Mouse (Mus musculus) CH12.LX (cell line): ENCODE data around the gene Hoxc8. TPM values are rescaled to one million over a fixed set of nuclear protein-coding genes. Genes with fewer than 3 reads are reported as not detected.

Experiments
- DNase-seq: peaks from one replicate; pipeline ENCODE4 v3.0.0-alpha.2; 2013; ENCODE audit errors: extremely low read depth
- H3K27ac ChIP-seq: 2 replicates; pipeline ENCODE4 v1.5.1; 2012; ENCODE audit warnings: low read depth, mild to moderate bottlenecking, control low read depth, moderate library complexity; ENCODE audit not compliant: insufficient read depth
- H3K27me3 ChIP-seq: replicated peaks from 2 replicates; pipeline ENCODE3; 2012; ENCODE audit warnings: inconsistent platforms
- H3K36me3 ChIP-seq, 2 experiments: replicated peaks in 1 of 2; 2 replicates each; pipeline versions ENCODE3 to v1.6.1; 2012; ENCODE audit warnings: inconsistent platforms in 1 of 2, low read length in 1 of 2, mild to moderate bottlenecking in 1 of 2, mixed read lengths in 1 of 2, moderate library complexity in 1 of 2; ENCODE audit not compliant: control insufficient read depth in 1 of 2, insufficient read depth in 1 of 2
- H3K4me1 ChIP-seq, 2 experiments: 2 replicates each; pipeline ENCODE4 v1.6.1; 2012; ENCODE audit warnings: inconsistent platforms in 1 of 2, moderate library complexity in 1 of 2; ENCODE audit not compliant: insufficient read depth in 2 of 2, control insufficient read depth in 1 of 2
- H3K4me2 ChIP-seq: 2 replicates; pipeline ENCODE4 v1.6.1; 2012; ENCODE audit warnings: low read depth, mild to moderate bottlenecking, control low read depth; ENCODE audit not compliant: poor library complexity, insufficient read depth, severe bottlenecking
- H3K4me3 ChIP-seq, 3 experiments: fragments of 150-350 bp in 1 of 3; sonication (generic) in 1 of 3; replicated peaks in 1 of 3; 2 replicates each; pipeline versions ENCODE3 to v1.5.1; 2011 to 2012; ENCODE audit warnings: low read depth in 2 of 3, low read length in 2 of 3, mild to moderate bottlenecking in 2 of 3, moderate library complexity in 2 of 3, control low read depth in 1 of 3, improper control_type of control experiment in 1 of 3, inconsistent platforms in 1 of 3, mixed read lengths in 1 of 3; ENCODE audit not compliant: poor library complexity in 1 of 3
- H3K79me2 ChIP-seq: replicated peaks from 2 replicates; pipeline ENCODE4 v1.6.1; 2012; ENCODE audit warnings: mild to moderate bottlenecking, moderate library complexity; ENCODE audit not compliant: control insufficient read depth, poor library complexity, insufficient read depth, severe bottlenecking; ENCODE audit errors: extremely low read depth
- H3K9ac ChIP-seq: 2 replicates; pipeline ENCODE4 v1.6.1; 2012; ENCODE audit warnings: low read depth, mild to moderate bottlenecking, control low read depth, moderate library complexity; ENCODE audit not compliant: insufficient read depth
- H3K9me3 ChIP-seq: replicated peaks from 2 replicates; pipeline ENCODE3; 2012; ENCODE audit warnings: low read length, inconsistent platforms, mixed read lengths
- BHLHE40 ChIP-seq: IDR thresholded peaks from 2 replicates; pipeline ENCODE4 v1.6.1; 2011; ENCODE audit warnings: mild to moderate bottlenecking, low read depth, low read length, improper control_type of control experiment
- CHD1 ChIP-seq: IDR thresholded peaks from 2 replicates; pipeline ENCODE4 v1.6.1; 2012; ENCODE audit warnings: low read depth, low read length, improper control_type of control experiment, inconsistent platforms
- CHD2 ChIP-seq: IDR thresholded peaks from 2 replicates; pipeline ENCODE4 v1.6.1; 2011; ENCODE audit warnings: low read length, improper control_type of control experiment
- E2F4 ChIP-seq: IDR thresholded peaks from 2 replicates; pipeline ENCODE4 v1.6.1; 2011; ENCODE audit warnings: low read depth, low read length, improper control_type of control experiment; ENCODE audit not compliant: insufficient replicate concordance
- ELF1 ChIP-seq: IDR thresholded peaks from 2 replicates; pipeline ENCODE4 v1.6.1; 2014; ENCODE audit warnings: low read depth, mild to moderate bottlenecking, inconsistent platforms, low read length, improper control_type of control experiment
- EP300 ChIP-seq: IDR thresholded peaks from 2 replicates; pipeline ENCODE4 v1.6.1; 2011; ENCODE audit warnings: low read length, improper control_type of control experiment
- GABPA ChIP-seq: IDR thresholded peaks from 2 replicates; pipeline ENCODE4 v1.6.1; 2012; ENCODE audit warnings: low read depth, low read length, improper control_type of control experiment, inconsistent platforms; ENCODE audit not compliant: insufficient replicate concordance
- HCFC1 ChIP-seq: IDR thresholded peaks from 2 replicates; pipeline ENCODE4 v1.6.1; 2012; ENCODE audit warnings: low read depth, mild to moderate bottlenecking, inconsistent platforms, low read length, improper control_type of control experiment
- IRF4 ChIP-seq: IDR thresholded peaks from 2 replicates; pipeline ENCODE4 v1.6.1; 2014; ENCODE audit warnings: low read depth, mild to moderate bottlenecking, inconsistent platforms, low read length, improper control_type of control experiment
- JUN ChIP-seq: IDR thresholded peaks from 2 replicates; pipeline ENCODE4 v1.6.1; 2011; ENCODE audit warnings: low read depth, mild to moderate bottlenecking, low read length, improper control_type of control experiment, moderate library complexity; ENCODE audit not compliant: insufficient read depth
- JUND ChIP-seq: conservative IDR thresholded peaks from 2 replicates; pipeline ENCODE4 v1.6.1; 2011; ENCODE audit warnings: low read depth, low read length, improper control_type of control experiment
- KAT2A ChIP-seq: IDR thresholded peaks from 2 replicates; pipeline ENCODE4 v1.6.1; 2012; ENCODE audit warnings: low read length, improper control_type of control experiment, inconsistent platforms; ENCODE audit not compliant: insufficient replicate concordance
- MAFK ChIP-seq: IDR thresholded peaks from 2 replicates; pipeline ENCODE4 v1.6.1; 2011; ENCODE audit warnings: low read length, improper control_type of control experiment; ENCODE audit not compliant: insufficient replicate concordance
- MAX ChIP-seq: IDR thresholded peaks from 2 replicates; pipeline ENCODE4 v1.6.1; 2011; ENCODE audit warnings: low read length, improper control_type of control experiment
- NELFE ChIP-seq: IDR thresholded peaks from 2 replicates; pipeline ENCODE4 v1.6.1; 2011; ENCODE audit warnings: low read depth, low read length, improper control_type of control experiment
- NRF1 ChIP-seq: IDR thresholded peaks from 2 replicates; pipeline ENCODE4 v1.6.1; 2014; ENCODE audit warnings: low read depth, mild to moderate bottlenecking, inconsistent platforms, low read length, improper control_type of control experiment, moderate library complexity
- PAX5 ChIP-seq: IDR thresholded peaks from 2 replicates; pipeline ENCODE4 v1.6.1; 2012; ENCODE audit warnings: low read length, inconsistent platforms, mixed read lengths
- POLR2A ChIP-seq: IDR thresholded peaks from 2 replicates; pipeline ENCODE4 v1.6.1; 2011; ENCODE audit warnings: low read depth, mild to moderate bottlenecking, improper control_type of control experiment, low read length
- POLR2AphosphoS2 ChIP-seq: IDR thresholded peaks from 2 replicates; pipeline ENCODE4 v1.6.1; 2011; ENCODE audit warnings: low read depth, low read length, improper control_type of control experiment
- RAD21 ChIP-seq: IDR thresholded peaks from 2 replicates; pipeline ENCODE4 v1.6.1; 2011; ENCODE audit warnings: low read depth, mild to moderate bottlenecking, low read length, improper control_type of control experiment, moderate library complexity
- RCOR1 ChIP-seq: conservative IDR thresholded peaks from 2 replicates; pipeline ENCODE4 v1.6.1; 2012; ENCODE audit warnings: low read depth, mild to moderate bottlenecking, inconsistent platforms, low read length, improper control_type of control experiment
- SIN3A ChIP-seq: IDR thresholded peaks from 2 replicates; pipeline ENCODE4 v1.6.1; 2012; ENCODE audit warnings: low read length, improper control_type of control experiment, inconsistent platforms
- TBP ChIP-seq: conservative IDR thresholded peaks from 2 replicates; pipeline ENCODE4 v1.6.1; 2011; ENCODE audit warnings: low read depth, low read length, improper control_type of control experiment
- TCF12 ChIP-seq: IDR thresholded peaks from 2 replicates; pipeline ENCODE4 v1.6.1; 2014; ENCODE audit warnings: low read depth, mild to moderate bottlenecking, inconsistent platforms, low read length, improper control_type of control experiment
- UBTF ChIP-seq: IDR thresholded peaks from 2 replicates; pipeline ENCODE4 v1.6.1; 2012; ENCODE audit warnings: low read depth, mild to moderate bottlenecking, inconsistent platforms, low read length, improper control_type of control experiment, moderate library complexity
- USF1 ChIP-seq: IDR thresholded peaks from 2 replicates; pipeline ENCODE4 v1.6.1; 2014; ENCODE audit warnings: low read depth, mild to moderate bottlenecking, inconsistent platforms, low read length, improper control_type of control experiment
- USF2 ChIP-seq: conservative IDR thresholded peaks from 2 replicates; pipeline ENCODE4 v1.6.1; 2011; ENCODE audit warnings: low read depth, low read length, improper control_type of control experiment
- ZKSCAN1 ChIP-seq: IDR thresholded peaks from 2 replicates; pipeline ENCODE4 v1.6.1; 2012; ENCODE audit warnings: low read depth, inconsistent platforms, low read length, improper control_type of control experiment, borderline replicate concordance
- ZMIZ1 ChIP-seq: IDR thresholded peaks from 2 replicates; pipeline ENCODE4 v1.6.1; 2012; ENCODE audit warnings: low read depth, mild to moderate bottlenecking, inconsistent platforms, low read length, improper control_type of control experiment
- dilution Hi-C: fragments of 300-500 bp; cut with MboI; formaldehyde crosslinking; loops from 2 replicates; pipeline ENCODE4 v1.14.3; 2020; ENCODE audit warnings: low sequenced_read_pairs; ENCODE audit not compliant: extremely low pct_unique_long_range_greater_than_20kb, extremely low pct_ligation_motif_present
- in situ Hi-C: fragments of 300-500 bp; cut with MboI; formaldehyde crosslinking; loops from 3 replicates; pipeline ENCODE4 v1.14.3; 2019; ENCODE audit warnings: low sequenced_read_pairs, low pct_ligation_motif_present, low pct_unique_long_range_greater_than_20kb, mixed read lengths
- polyA plus RNA-seq: library from polyadenylated mRNA; unstranded; fragments of >175 nt; gene quantifications from 2 replicates; pipeline ENCODE4 v1.2.1, GENCODE M21; 2012; ENCODE audit warnings: low read depth; ENCODE audit not compliant: insufficient read length
- total RNA-seq, 2 experiments: library from RNA; depleted of rRNA; stranded (reverse); fragments of 300-350 nt in 1 of 2; fragments of >200 nt in 1 of 2; gene quantifications; 2 replicates each; pipeline ENCODE4 v1.2.3; 2012 to 2014

Hoxc8 gene
- total and polyA plus RNA-seq, 3 experiments, result not detected

DNA sequence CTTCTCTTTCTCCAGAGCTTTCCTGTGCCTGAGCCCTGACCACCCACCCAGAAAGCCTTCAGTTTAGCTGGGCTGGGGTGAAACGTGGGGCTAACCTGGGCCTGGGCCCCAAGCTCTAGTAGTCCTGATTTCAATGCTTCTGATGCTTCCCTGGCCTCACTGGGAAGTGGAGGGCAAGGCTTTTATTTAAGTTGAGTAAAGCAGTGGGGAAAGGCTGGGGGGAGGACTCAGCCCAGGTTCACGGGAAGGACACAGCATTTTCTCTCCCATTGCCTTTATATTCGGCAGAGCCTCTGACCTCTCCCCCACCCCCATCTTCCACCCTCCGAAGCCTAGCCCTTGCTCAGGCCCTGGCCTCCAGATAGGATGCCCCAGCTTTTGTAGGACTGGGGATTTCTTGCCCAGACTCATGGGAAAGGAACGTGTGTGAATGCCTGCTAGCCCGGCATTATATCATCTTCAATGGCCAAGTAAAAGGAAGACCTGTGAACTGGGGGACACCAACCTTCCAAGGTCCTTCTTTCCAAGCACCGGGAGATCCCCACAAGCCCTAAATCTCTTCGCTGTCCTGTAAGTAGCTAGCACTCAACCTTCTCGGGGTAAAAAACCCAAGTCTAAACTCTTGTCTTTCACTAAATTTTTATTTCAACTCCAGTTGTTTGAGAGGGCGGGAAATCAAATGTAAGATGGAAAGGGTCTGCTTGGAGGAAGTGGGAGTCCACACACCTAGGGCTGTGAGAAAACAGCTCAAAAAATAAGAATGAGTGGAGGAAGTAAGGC, 48.5 kb downstream of the Hoxc8 start:
- H3K4me1 ChIP-seq, result peaks cover 0 to 50% of the 10 kb centered on the region in 2 experiments; a peak in 2 of 4 replicates
- H3K4me2 ChIP-seq, result no peak overlapping the region
- peaks cover 5% of the 10 kb centered on the region for H3K79me2 ChIP-seq
- H3K36me3 ChIP-seq, result peaks cover 0 to 48% of the 10 kb centered on the region in 2 experiments
- no peak for DNase-seq
- H3K9ac ChIP-seq, result no peak overlapping the region
- dilution Hi-C loops, result no loop called here
- H3K9me3 ChIP-seq, result no peaks in the 10 kb centered on the region
- no peak overlapping the region for H3K27ac ChIP-seq
- no peaks in the 10 kb centered on the region for H3K27me3 ChIP-seq
- TF ChIP-seq CHD2, result no peak
- TF ChIP-seq IRF4, result no peak
- no peak for TF ChIP-seq ZMIZ1
- TF ChIP-seq BHLHE40, result no peak
- no peak for TF ChIP-seq KAT2A
- no peak for TF ChIP-seq USF1
- no peak for TF ChIP-seq TBP
- TF ChIP-seq UBTF, result no peak
- no peak for TF ChIP-seq JUND
- no peak for TF ChIP-seq RAD21
- no peak for TF ChIP-seq TCF12
- TF ChIP-seq ELF1, result no peak
- TF ChIP-seq HCFC1, result no peak
- TF ChIP-seq USF2, result no peak
- no peak for TF ChIP-seq JUN
- no peak for TF ChIP-seq GABPA
- TF ChIP-seq MAFK, result no peak
- TF ChIP-seq, all 38 proteins: peak for 0
- H3K4me3 ChIP-seq, result no peak overlapping the region
- in situ Hi-C loops, result no loop called here

DNA sequence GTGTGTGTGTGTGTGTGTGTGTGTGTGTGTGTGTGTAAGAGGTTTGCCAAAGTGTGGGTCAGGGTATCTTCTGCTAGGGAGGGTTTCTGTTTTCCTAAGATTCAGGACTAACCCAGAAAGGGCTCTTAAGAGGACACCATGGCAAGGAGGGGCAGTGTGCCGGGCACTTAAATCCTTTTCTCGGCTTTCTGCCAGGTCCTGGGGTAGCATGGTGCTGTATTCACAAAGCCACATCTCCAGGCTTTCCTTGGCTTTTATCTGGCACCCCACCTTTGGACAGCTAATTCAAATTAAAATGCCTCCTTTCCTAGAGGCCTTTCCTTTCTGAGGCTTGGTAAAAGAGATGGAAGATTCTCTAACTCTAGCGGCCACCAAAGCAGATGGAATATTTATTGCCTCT, 49.2 kb downstream of the Hoxc8 start:
- H3K4me2 ChIP-seq, result no peak overlapping the region
- H3K27ac ChIP-seq, result no peak overlapping the region
- peaks cover 0 to 49% of the 10 kb centered on the region in 2 experiments for H3K36me3 ChIP-seq
- no peaks in the 10 kb centered on the region for H3K9me3 ChIP-seq
- no peaks in the 10 kb centered on the region for H3K27me3 ChIP-seq
- H3K4me1 ChIP-seq, result peaks cover 0 to 48% of the 10 kb centered on the region in 2 experiments; a peak in 2 of 4 replicates
- in situ Hi-C loops, result no loop called here
- peaks cover 5% of the 10 kb centered on the region for H3K79me2 ChIP-seq
- TF ChIP-seq POLR2A, result no peak
- TF ChIP-seq TBP, result no peak
- TF ChIP-seq CHD1, result no peak
- no peak for TF ChIP-seq ZKSCAN1
- no peak for TF ChIP-seq USF1
- no peak for TF ChIP-seq NRF1
- TF ChIP-seq EP300, result no peak
- no peak for TF ChIP-seq CHD2
- TF ChIP-seq NELFE, result no peak
- TF ChIP-seq PAX5, result no peak
- no peak for TF ChIP-seq E2F4
- TF ChIP-seq KAT2A, result no peak
- no peak for TF ChIP-seq HCFC1
- TF ChIP-seq MAX, result no peak
- no peak for TF ChIP-seq UBTF
- no peak for TF ChIP-seq USF2
- no peak for TF ChIP-seq RCOR1
- no peak for TF ChIP-seq SIN3A
- TF ChIP-seq POLR2AphosphoS2, result no peak
- TF ChIP-seq JUND, result no peak
- dilution Hi-C loops, result no loop called here
- H3K9ac ChIP-seq, result no peak overlapping the region
- no peak for DNase-seq
- no peak overlapping the region for H3K4me3 ChIP-seq
